Mouse (Mus musculus): ENCODE measurements around the gene Gstp1. TPM values are rescaled to one million over a fixed set of nuclear protein-coding genes. Genes with fewer than 3 reads are reported as not detected.
"Not testable (repeated sequence)": the region's sequence is repeated elsewhere in the genome, so short reads cannot be mapped to it uniquely, and the experiment has no call there.

Gstp1 gene
- polyA plus RNA-seq, 1 experiment, result 88.6 TPM

DNA sequence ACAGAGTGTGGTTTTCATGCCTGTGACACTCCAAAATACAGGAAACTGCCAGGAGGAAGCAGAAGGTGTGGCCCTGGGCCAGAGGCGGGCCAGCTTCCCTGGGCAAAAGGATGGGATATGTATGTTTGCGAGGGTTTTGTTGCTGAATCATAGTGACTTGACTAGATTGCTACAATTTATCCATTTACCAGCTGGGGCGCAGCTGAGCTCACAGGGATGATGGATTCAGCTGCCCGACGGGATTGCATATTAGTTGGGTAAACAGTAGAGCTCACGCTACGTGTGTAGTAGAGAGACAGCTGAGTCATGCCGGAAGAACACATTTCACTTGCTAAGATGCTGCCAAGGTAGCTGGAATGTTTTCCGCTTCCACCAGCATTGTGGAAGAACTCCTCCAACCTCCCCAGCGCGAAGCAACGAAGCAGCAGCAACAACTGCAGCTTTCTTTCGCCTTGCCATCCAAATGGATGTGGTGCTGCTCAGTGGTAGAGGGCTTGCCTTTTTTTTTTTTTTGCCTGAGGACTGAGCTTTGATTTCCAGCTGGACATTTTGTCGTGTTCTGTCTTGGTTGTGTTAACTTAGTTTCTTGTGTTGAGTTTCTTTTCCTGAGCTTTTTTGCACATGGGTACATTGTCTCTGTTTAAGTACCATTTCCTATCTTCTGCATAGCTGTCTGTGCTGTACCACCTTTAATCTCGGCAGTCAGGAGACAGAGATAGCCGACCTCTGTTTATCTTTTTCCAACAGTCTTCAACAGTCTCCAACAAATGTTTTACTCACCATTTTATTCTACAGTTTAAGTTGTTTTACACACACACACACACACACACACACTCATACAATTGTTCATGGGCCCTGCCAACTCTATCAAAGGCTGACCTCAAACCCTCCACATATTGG lies 8.4 kb upstream of the Gstp1 start, which contains the start of gene Gstp2:
Gene Gstp2 (minus strand): TSS at position 58 of the 900 bp plus-strand sequence.
- TF ChIP-seq POLR2A (IDR thresholded peaks at IDR 0.05; ENCODE audit: control insufficient read depth, low read depth, low read length) (no peak), CTCF (IDR thresholded peaks at IDR 0.05; ENCODE audit: control insufficient read depth, insufficient read depth, insufficient replicate concordance, low read depth, low read length) (no peak)
- H3K36me3 ChIP-seq (ENCODE audit: control insufficient read depth, insufficient read depth, low read length), result no peaks in the 10 kb centered on the region
- peaks cover 11% of the 10 kb centered on the region for H3K4me1 ChIP-seq (ENCODE audit: control insufficient read depth, insufficient read depth, low read length)
- H3K27ac ChIP-seq (ENCODE audit: control insufficient read depth, insufficient read depth, low read depth, low read length), result peak within 1 kb of the TSS; percentile 54
- no peak within 1 kb of the TSS for H3K4me3 ChIP-seq (ENCODE audit: control insufficient read depth, low read depth, low read length)
- H3K27me3 ChIP-seq (ENCODE audit: control insufficient read depth, insufficient read depth, low read length), result no peaks in the 10 kb centered on the region

DNA sequence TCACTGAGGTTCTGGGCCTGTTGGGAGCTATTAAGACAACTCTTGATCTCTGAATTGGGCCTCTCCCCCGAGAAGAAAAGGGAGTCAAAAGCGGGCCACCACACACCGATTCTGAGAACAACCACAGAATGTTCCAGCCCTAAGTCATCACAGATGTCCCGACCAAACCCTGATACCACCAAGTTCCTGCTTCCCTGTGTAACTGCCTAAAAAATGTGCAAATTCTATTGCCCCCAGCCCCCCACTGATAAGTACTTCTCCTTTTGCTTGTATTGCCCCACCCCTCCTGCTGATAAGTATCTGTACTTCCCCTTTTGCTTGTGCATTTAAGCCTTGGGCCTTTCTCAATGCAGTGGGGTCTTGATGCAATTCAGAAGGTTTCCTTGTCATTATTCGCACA lies 6.3 kb upstream of the Gstp1 start:
- not testable (repeated sequence) for H3K27ac ChIP-seq (ENCODE audit: control insufficient read depth, insufficient read depth, low read depth, low read length); H3K27me3 ChIP-seq (ENCODE audit: control insufficient read depth, insufficient read depth, low read length); H3K4me3 ChIP-seq (ENCODE audit: control insufficient read depth, low read depth, low read length); H3K36me3 ChIP-seq (ENCODE audit: control insufficient read depth, insufficient read depth, low read length)
- peaks cover 11% of the 10 kb centered on the region for H3K4me1 ChIP-seq (ENCODE audit: control insufficient read depth, insufficient read depth, low read length)

DNA sequence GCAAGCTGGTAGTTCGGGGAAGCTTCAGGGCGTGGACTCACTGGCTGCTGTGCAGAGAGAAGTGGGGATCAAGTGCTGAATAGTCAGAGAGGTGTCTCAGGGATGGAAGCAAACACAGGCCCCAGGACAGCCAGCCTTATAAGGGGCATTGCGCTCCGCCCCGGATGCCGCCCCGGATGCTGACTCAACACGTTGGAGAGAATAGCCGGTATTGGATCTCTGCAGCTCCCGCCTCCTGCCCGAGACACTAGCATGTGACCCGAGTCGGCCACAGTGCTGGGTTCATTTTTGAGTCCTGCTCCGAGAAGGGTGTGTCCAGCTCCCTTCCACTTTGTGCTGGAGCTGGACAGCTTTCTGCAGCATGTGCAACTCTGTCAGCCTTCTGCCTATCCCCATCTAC lies 4.3 kb upstream of the Gstp1 start:
- no peaks in the 10 kb centered on the region for H3K36me3 ChIP-seq (ENCODE audit: control insufficient read depth, insufficient read depth, low read length)
- H3K27me3 ChIP-seq (ENCODE audit: control insufficient read depth, insufficient read depth, low read length), result no peaks in the 10 kb centered on the region
- H3K4me3 ChIP-seq (ENCODE audit: control insufficient read depth, low read depth, low read length), result no peak overlapping the region
- H3K4me1 ChIP-seq (ENCODE audit: control insufficient read depth, insufficient read depth, low read length), result peaks cover 13% of the 10 kb centered on the region
- TF ChIP-seq CTCF (IDR thresholded peaks at IDR 0.05; ENCODE audit: control insufficient read depth, insufficient read depth, insufficient replicate concordance, low read depth, low read length) (no peak), POLR2A (IDR thresholded peaks at IDR 0.05; ENCODE audit: control insufficient read depth, low read depth, low read length) (no peak)
- no peak overlapping the region for H3K27ac ChIP-seq (ENCODE audit: control insufficient read depth, insufficient read depth, low read depth, low read length)

DNA sequence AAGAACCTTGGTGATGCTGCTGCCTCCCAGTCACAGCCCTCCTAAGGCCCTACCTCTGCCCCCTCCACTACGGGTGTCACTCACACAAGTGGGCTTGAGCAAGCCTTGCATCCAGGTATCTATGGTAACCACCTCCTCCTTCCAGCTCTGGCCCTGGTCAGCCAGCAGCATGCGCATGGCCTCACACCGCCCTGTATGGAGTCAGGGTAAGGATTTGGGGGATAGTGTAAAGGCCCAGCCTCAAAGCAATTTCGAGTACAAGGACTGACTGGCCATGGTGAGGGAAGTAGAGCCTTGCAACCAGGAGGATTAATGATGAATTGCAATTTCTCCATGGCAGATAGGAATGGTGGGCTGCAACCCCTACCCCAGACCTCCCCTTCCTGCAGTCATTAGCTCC lies 3.7 kb upstream of the Gstp1 start:
- not testable (repeated sequence) for H3K4me1 ChIP-seq (ENCODE audit: control insufficient read depth, insufficient read depth, low read length); H3K36me3 ChIP-seq (ENCODE audit: control insufficient read depth, insufficient read depth, low read length); H3K27me3 ChIP-seq (ENCODE audit: control insufficient read depth, insufficient read depth, low read length); H3K4me3 ChIP-seq (ENCODE audit: control insufficient read depth, low read depth, low read length); H3K27ac ChIP-seq (ENCODE audit: control insufficient read depth, insufficient read depth, low read depth, low read length)

DNA sequence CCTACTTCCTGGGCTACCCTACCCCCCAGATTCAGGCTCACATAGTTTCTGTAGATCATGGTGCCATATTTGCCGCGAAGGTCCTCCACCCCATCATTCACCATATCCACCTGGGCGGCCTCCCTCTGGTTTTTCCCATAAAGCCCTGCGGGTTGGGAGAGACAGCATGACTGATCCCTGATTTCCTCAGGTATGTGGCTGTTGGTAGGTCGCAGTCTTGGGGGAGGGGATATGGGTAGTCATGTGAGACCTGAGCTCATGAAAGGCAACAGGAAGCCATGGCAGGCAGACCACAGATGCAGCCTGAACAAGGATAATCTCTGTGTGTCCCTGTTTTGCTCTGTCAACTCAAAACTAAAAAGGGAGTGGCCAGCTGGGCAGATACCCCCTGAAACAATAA lies 3.2 kb upstream of the Gstp1 start:
- H3K27me3 ChIP-seq (ENCODE audit: control insufficient read depth, insufficient read depth, low read length); H3K4me1 ChIP-seq (ENCODE audit: control insufficient read depth, insufficient read depth, low read length); H3K36me3 ChIP-seq (ENCODE audit: control insufficient read depth, insufficient read depth, low read length): not testable (repeated sequence)

DNA sequence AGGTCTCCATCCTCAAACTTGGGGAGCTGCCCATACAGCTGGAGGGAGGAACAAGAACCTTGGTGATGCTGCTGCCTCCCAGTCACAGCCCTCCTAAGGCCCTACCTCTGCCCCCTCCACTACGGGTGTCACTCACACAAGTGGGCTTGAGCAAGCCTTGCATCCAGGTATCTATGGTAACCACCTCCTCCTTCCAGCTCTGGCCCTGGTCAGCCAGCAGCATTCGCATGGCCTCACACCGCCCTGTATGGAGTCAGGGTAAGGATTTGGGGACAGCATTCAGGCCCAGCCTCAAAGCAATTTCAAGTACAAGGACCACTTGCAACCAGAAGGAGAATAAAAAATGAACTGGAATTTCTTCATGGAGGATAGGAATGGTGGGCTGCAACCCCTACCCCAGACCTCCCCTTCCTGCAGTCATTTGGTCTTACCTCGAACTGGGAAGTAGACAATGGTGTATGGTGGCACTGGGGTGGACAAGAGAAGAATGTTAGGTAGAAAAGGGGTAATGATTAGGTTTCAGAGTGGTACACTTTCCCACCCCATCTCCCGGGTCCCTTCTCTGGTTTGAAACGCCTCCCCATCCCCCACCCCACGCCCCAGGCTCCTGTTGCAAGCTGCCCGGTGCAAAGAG lies 514 bp downstream of the Gstp1 start:
- H3K4me1 ChIP-seq (ENCODE audit: control insufficient read depth, insufficient read depth, low read length); H3K36me3 ChIP-seq (ENCODE audit: control insufficient read depth, insufficient read depth, low read length); H3K27me3 ChIP-seq (ENCODE audit: control insufficient read depth, insufficient read depth, low read length): not testable (repeated sequence)
- peak overlapping the region; percentile 70 for H3K27ac ChIP-seq (ENCODE audit: control insufficient read depth, insufficient read depth, low read depth, low read length)
- peak overlapping the region; percentile 87 for H3K4me3 ChIP-seq (ENCODE audit: control insufficient read depth, low read depth, low read length)

More for the DNA sequence above, 3.2 kb upstream of the Gstp1 start:
- not testable (repeated sequence) for H3K4me3 ChIP-seq (ENCODE audit: control insufficient read depth, low read depth, low read length); H3K27ac ChIP-seq (ENCODE audit: control insufficient read depth, insufficient read depth, low read depth, low read length)

DNA sequence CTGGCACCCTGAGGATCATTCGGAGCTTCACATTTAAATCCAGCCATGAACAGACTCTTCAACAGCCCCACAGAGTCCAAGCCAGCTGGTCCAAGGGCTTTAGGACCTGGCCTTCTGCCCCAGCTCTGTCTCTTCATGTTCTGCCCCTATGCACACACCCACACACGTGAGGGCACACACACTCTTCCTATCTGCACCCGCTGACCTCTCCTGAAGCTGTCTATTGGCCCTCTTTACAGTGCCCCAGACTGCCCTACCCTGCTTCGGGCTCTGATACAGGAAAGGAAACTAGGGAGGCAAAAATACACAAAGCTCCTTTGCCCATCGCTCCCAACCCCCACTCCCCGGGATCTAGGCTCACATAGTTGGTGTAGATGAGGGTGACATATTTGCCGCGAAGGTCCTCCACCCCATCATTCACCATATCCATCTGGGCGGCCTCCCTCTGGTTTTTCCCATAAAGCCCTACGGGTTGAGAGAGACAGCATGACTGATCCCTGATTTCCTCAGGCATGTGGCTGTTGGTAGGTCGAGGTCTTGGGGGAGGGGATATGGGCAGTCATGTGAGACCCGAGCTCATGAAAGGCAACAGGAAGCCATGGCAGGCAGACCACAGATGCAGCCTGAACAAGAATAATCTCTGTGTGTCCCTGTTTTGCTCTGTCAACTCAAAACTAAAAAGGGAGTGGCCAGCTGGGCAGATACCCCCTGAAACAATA lies 1.3 kb downstream of the Gstp1 start:
- Histone ChIP-seq H3K36me3 (ENCODE audit: control insufficient read depth, insufficient read depth, low read length) (no peaks in the 10 kb centered on the region), H3K27me3 (ENCODE audit: control insufficient read depth, insufficient read depth, low read length) (no peaks in the 10 kb centered on the region), H3K4me1 (ENCODE audit: control insufficient read depth, insufficient read depth, low read length) (peaks cover 7% of the 10 kb centered on the region; the same call in 1 of the 2 replicates), H3K4me3 (ENCODE audit: control insufficient read depth, low read depth, low read length) (no peak overlapping the region), H3K27ac (ENCODE audit: control insufficient read depth, insufficient read depth, low read depth, low read length) (no peak overlapping the region)
- no peak for TF ChIP-seq CTCF (IDR thresholded peaks at IDR 0.05; ENCODE audit: control insufficient read depth, insufficient read depth, insufficient replicate concordance, low read depth, low read length)
- no peak for TF ChIP-seq POLR2A (IDR thresholded peaks at IDR 0.05; ENCODE audit: control insufficient read depth, low read depth, low read length)
